Mouse (Mus musculus) testis, adult 2 months (tissue): ENCODE results near the gene Lrig3.

Experiments
- CTCF ChIP-seq: fragments of 200-500 bp; IDR thresholded peaks from 2 replicates; pipeline ENCODE4 v1.5.1; 2012; ENCODE audit warnings: low read depth, mild to moderate bottlenecking, inconsistent platforms, low read length, moderate library complexity; ENCODE audit not compliant: control insufficient read depth, insufficient read depth, insufficient replicate concordance
- POLR2A ChIP-seq: fragments of 200-500 bp; IDR thresholded peaks from 2 replicates; pipeline ENCODE4 v1.6.1; 2012; ENCODE audit warnings: low read depth, mild to moderate bottlenecking, inconsistent platforms, low read length, moderate library complexity; ENCODE audit not compliant: control insufficient read depth

GRCm38 (mm10) chr10:125934095-125934494 is 31.9 kb upstream of the Lrig3 start:
- no peak for TF ChIP-seq POLR2A
- no peak for TF ChIP-seq CTCF
